Mouse (Mus musculus) liver, embryonic 11.5 days (tissue): ENCODE measurements at regions not wholly inside any gene's neighbourhood (a gene's known extent, or its start where the extent isn't known, plus 50 kb on each side); places are given as distances from the start of the nearest gene placed in this dataset.

Experiments
- ATAC-seq: fragments of 200-750 bp; cut with Nextera tagmentation; replicated peaks from 2 replicates; pipeline ENCODE4 v1.8.0; 2017; ENCODE audit warnings: moderate number of reproducible peaks, mild to moderate bottlenecking, moderate TSS enrichment, moderate library complexity; ENCODE audit not compliant: low FRiP score
- DNase-seq: peaks from one replicate; pipeline ENCODE4 v3.0.0-alpha.2; 2017; ENCODE audit warnings: low spot score
- H3K27ac ChIP-seq: fragments of 300-500 bp; sonication (generic); 2 replicates; pipeline ENCODE4 v1.5.1; 2014; ENCODE audit warnings: mild to moderate bottlenecking, low read depth, low read length, control low read depth
- H3K27me3 ChIP-seq: fragments of 300-500 bp; sonication (generic); replicated peaks from 2 replicates; pipeline ENCODE4 v1.6.1; 2014; ENCODE audit warnings: low read length, mixed read lengths; ENCODE audit not compliant: control insufficient read depth, insufficient read depth
- H3K36me3 ChIP-seq: fragments of 300-500 bp; sonication (generic); 2 replicates; pipeline ENCODE4 v1.6.1; 2014; ENCODE audit warnings: mild to moderate bottlenecking, low read length, moderate library complexity, mixed read lengths; ENCODE audit not compliant: control insufficient read depth, insufficient read depth
- H3K4me1 ChIP-seq: fragments of 300-500 bp; sonication (generic); replicated peaks from 2 replicates; pipeline ENCODE4 v1.6.1; 2014; ENCODE audit warnings: low read length, mixed read lengths; ENCODE audit not compliant: control insufficient read depth, insufficient read depth
- H3K4me2 ChIP-seq: fragments of 300-500 bp; sonication (generic); 2 replicates; pipeline ENCODE4 v1.6.1; 2014; ENCODE audit warnings: mild to moderate bottlenecking, control low read depth, moderate library complexity
- H3K4me3 ChIP-seq: fragments of 300-500 bp; sonication (generic); 2 replicates; pipeline ENCODE4 v1.5.1; 2014; ENCODE audit warnings: low read depth, low read length, control low read depth
- H3K9ac ChIP-seq: fragments of 300-500 bp; sonication (generic); 2 replicates; pipeline ENCODE4 v1.6.1; 2014; ENCODE audit warnings: low read depth, low read length, control low read depth
- H3K9me3 ChIP-seq: fragments of 300-500 bp; sonication (generic); 2 replicates; pipeline ENCODE4 v1.6.1; 2016; ENCODE audit warnings: low read length, inconsistent platforms, mixed read lengths; ENCODE audit not compliant: control insufficient read depth
- WGBS: fragments of 180-500 bp; shearing (Covaris S2); extraction: QIAGEN DNeasy Blood & Tissue Kit; methylation state at CpG from one replicate; pipeline ENCODE4 v1.1.7; 2014; 5-methylcytosine and 5-hydroxymethylcytosine counted together

DNA sequence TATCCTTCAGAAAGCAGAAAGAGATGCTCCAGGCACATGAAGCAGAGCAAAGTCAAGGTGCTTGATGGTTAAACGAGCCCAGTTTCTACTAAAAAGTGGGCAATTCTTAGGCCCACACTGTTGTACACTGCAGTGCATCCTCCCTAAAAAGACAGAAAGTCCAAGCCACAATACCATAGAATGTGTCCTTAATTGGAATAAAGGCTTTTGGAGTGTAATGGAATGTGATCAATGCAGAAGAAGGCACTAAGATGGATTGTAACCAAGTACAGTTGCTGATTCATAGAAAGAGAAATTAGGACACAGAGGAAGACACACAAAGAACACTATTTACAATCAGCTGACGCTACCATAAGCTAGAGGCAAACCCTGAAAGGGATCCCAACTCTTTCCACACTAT, 201.3 kb downstream of the Cpe start:
- no peaks in the 10 kb centered on the region for H3K4me1 ChIP-seq
- no peak for DNase-seq
- H3K27ac ChIP-seq: no peak overlapping the region
- H3K4me2 ChIP-seq: no peak overlapping the region
- H3K9ac ChIP-seq: no peak overlapping the region
- no peak overlapping the region for H3K4me3 ChIP-seq
- no peaks in the 10 kb centered on the region for H3K36me3 ChIP-seq
- no peaks in the 10 kb centered on the region for H3K27me3 ChIP-seq
- 83% methylated on average over 2 of the region's 2 CpGs for WGBS
- no peak for ATAC-seq
- H3K9me3 ChIP-seq: no peaks in the 10 kb centered on the region

DNA sequence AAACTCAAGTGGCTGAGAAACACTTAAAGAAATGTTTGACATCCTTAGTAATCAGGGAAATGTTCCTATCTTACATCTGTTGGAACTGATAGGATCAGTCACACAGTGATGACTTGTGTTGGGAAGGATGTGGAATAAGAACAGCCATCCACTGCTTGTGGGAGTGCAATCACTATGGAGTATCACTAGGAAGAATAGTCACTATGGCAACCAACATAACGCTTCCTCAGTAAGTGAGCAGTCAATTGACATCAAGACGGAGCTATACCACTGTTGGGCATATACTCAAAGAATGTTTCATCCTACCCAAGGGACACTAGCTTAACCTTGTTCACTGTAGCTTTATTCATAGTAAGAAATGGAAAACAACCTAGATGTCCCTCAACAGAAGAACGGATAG, 204.8 kb downstream of the Cpe start:
- H3K9ac ChIP-seq: no peak overlapping the region
- DNase-seq (no peak), ATAC-seq (no peak)
- H3K9me3 ChIP-seq: no peaks in the 10 kb centered on the region
- H3K4me1 ChIP-seq: no peaks in the 10 kb centered on the region
- H3K36me3 ChIP-seq: no peaks in the 10 kb centered on the region
- no peaks in the 10 kb centered on the region for H3K27me3 ChIP-seq
- H3K4me3 ChIP-seq: no peak overlapping the region
- H3K27ac ChIP-seq: no peak overlapping the region
- H3K4me2 ChIP-seq: no peak overlapping the region
- WGBS: 87% methylated on average over 3 of the region's 3 CpGs

DNA sequence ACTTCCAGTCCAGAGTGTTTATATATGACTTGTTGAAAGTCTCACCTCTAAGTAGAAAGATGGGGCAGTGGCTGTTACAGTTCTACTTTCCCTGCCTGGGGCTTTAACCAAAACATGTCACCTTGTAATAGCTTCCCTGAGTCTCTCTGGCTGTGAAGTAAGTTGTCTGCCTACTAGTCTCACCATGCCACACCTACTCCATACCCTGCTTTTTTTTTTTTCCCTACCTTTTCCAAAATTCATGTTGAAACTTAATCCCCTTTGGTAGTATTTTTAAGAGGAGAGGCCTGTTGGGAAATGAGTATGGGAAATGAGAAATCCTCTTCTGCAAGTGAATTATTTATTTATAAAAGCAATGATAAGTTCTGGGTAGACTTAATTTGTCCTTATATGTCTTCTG, 219.6 kb downstream of the Cpe start:
- no peak overlapping the region for H3K4me2 ChIP-seq
- no peaks in the 10 kb centered on the region for H3K36me3 ChIP-seq
- no peak overlapping the region for H3K27ac ChIP-seq
- DNase-seq (no peak), ATAC-seq (no peak)
- no peak overlapping the region for H3K9ac ChIP-seq
- H3K4me1 ChIP-seq: no peaks in the 10 kb centered on the region
- H3K27me3 ChIP-seq: no peaks in the 10 kb centered on the region
- no peak overlapping the region for H3K4me3 ChIP-seq
- H3K9me3 ChIP-seq: no peaks in the 10 kb centered on the region

DNA sequence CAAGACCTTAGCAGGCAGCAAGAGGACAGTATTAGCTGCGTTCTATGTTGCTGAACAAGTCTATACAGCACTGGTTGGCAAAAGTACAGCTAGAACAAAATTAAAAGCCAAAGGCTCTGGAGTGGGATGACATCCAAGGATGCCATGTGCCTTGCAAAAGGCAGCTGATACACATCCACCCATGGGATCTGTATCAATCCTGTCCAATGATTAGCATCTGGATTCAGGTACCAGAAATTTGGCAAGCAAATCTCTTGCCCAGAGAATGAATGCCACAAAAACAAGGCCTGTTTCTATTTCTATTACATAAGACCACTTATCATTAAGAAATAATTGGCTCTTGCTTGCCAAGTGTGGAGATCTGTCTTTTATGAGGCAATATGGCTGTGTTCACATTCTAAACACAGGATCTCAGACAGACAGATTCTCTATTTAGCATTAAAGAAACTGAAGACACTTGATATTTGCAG, 220.0 kb downstream of the Cpe start:
- no peak for DNase-seq
- H3K4me3 ChIP-seq: no peak overlapping the region
- 66% methylated on average over 1 of the region's 1 CpGs for WGBS

DNA sequence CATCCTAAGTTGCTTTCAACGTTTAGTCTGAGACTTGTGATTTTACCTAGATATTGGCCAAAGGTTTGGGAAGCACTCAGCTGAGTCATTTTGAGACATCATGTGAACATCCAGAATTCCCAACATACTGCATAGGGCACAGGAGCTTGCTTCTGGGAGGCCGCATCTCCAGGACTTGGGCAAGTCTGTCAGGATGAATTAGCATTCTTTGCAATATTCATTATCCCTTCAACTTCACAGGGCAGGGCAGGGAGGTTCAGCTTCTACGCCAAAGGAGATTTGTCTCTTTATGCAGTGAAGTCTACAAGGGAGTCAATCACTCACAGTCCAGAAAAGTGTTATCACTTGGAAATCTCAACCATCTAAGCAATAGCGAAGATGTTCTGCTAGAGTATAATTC, 231.7 kb downstream of the Cpe start:
- H3K27me3 ChIP-seq: no peaks in the 10 kb centered on the region
- no peak for DNase-seq
- no peak overlapping the region for H3K4me3 ChIP-seq
- H3K27ac ChIP-seq: no peak overlapping the region
- WGBS: 82% methylated on average over 4 of the region's 4 CpGs
- no peaks in the 10 kb centered on the region for H3K4me1 ChIP-seq
- no peak overlapping the region for H3K9ac ChIP-seq
- H3K4me2 ChIP-seq: no peak overlapping the region
- ATAC-seq: no peak
- no peaks in the 10 kb centered on the region for H3K9me3 ChIP-seq
- no peaks in the 10 kb centered on the region for H3K36me3 ChIP-seq

More for the DNA sequence above, 220.0 kb downstream of the Cpe start:
- no peaks in the 10 kb centered on the region for H3K36me3 ChIP-seq
- H3K4me1 ChIP-seq: no peaks in the 10 kb centered on the region
- ATAC-seq: no peak
- H3K4me2 ChIP-seq: no peak overlapping the region
- H3K27ac ChIP-seq: no peak overlapping the region
- H3K9me3 ChIP-seq: no peaks in the 10 kb centered on the region
- no peaks in the 10 kb centered on the region for H3K27me3 ChIP-seq
- no peak overlapping the region for H3K9ac ChIP-seq

DNA sequence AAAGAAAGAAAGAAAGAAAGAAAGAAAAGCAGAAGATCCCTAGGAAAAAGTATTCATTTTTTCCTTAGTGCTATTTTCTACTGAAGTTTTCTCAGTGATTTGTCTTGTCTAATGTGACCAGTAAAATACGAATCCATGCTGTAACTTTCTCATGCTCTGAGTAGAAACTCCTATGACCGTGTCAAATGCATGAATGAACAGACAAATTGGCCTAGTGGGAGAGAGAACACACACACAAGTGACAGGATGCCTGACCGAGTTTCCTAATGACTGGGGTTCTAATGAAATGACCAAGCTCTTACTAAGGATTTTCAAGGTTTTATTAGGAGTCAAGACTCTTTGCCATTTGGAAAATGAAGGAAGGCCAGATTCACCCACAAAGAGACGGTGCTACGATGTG, 235.9 kb downstream of the Cpe start:
- ATAC-seq (no peak), DNase-seq (no peak)
- Histone ChIP-seq H3K4me2 (no peak overlapping the region), H3K9me3 (no peaks in the 10 kb centered on the region), H3K27ac (no peak overlapping the region), H3K4me1 (no peaks in the 10 kb centered on the region), H3K36me3 (no peaks in the 10 kb centered on the region), H3K27me3 (no peaks in the 10 kb centered on the region), H3K9ac (no peak overlapping the region), H3K4me3 (no peak overlapping the region)
- 74% methylated on average over 5 of the region's 5 CpGs for WGBS

DNA sequence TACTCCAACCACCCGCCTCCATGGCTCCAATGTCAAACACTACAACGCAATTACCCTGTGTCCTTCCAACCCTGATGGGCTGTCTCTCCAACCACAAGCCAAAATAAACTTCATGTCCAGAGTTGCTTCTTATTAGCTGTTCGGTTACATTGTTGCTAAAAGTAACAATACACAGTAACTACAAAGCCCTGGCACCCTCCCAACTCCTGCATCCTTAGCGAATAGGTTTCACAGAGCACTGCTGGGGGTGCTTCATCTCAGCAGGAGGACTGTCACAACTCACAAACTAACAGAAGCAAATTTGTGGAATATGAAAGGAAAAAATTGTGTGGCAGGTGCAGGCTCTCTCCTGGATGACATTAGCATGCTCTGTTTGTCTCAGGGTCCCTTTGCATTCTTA, 238.1 kb downstream of the Cpe start:
- Histone ChIP-seq H3K4me1 (no peaks in the 10 kb centered on the region), H3K4me3 (no peak overlapping the region), H3K9me3 (no peaks in the 10 kb centered on the region), H3K36me3 (no peaks in the 10 kb centered on the region), H3K27me3 (no peaks in the 10 kb centered on the region), H3K9ac (no peak overlapping the region), H3K27ac (no peak overlapping the region), H3K4me2 (no peak overlapping the region)
- 75% methylated on average over 4 of the region's 4 CpGs for WGBS
- DNase-seq: no peak
- no peak for ATAC-seq

DNA sequence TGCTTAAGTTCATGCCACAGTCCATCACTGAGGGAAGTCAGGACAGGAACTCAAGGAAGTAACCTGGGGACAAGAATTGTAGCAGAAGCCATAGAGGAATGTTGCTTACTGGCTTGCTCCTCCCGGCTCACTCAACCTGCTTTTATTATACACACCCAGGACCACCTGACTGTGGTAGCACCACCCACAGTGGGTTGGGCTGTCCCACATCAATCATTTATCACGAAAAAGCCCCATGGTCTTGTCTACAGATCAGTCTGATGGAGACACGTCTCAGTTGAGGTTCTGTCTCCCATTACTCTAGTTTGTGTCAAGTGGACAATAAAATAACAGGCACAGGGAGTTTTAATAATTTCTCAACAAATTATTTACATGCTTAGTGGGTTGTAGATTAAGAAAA, 239.3 kb upstream of the Tll1 start:
- DNase-seq: no peak

DNA sequence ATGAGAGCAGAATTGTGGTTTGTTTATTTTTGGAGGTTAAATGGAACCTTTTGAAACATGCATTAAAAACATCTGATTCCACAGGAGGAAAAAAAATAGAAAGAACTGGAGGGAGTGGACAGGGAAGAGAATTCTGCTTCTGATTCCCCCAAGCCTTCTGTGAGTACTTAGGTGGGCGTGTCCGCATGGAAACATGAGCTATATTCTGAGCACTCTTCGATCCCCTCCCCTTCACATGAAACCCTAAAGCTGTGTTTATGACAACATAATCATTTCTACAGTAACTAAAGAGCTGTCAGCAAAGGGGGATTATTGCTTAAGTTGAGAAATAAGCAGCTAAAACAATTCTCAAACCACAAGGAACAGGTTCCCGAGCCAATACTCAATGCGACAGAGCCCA, 238.4 kb upstream of the Tll1 start:
- Histone ChIP-seq H3K4me2 (no peak overlapping the region), H3K9me3 (no peaks in the 10 kb centered on the region), H3K9ac (no peak overlapping the region), H3K4me3 (no peak overlapping the region), H3K4me1 (no peaks in the 10 kb centered on the region), H3K36me3 (no peaks in the 10 kb centered on the region), H3K27ac (no peak overlapping the region), H3K27me3 (no peaks in the 10 kb centered on the region)
- no peak for ATAC-seq
- no peak for DNase-seq
- 91% methylated on average over 5 of the region's 5 CpGs for WGBS

More for the DNA sequence above, 239.3 kb upstream of the Tll1 start:
- no peaks in the 10 kb centered on the region for H3K9me3 ChIP-seq
- H3K4me2 ChIP-seq: no peak overlapping the region
- H3K27me3 ChIP-seq: no peaks in the 10 kb centered on the region
- ATAC-seq: no peak
- no peak overlapping the region for H3K9ac ChIP-seq
- no peak overlapping the region for H3K4me3 ChIP-seq
- H3K27ac ChIP-seq: no peak overlapping the region
- no peaks in the 10 kb centered on the region for H3K36me3 ChIP-seq
- 82% methylated on average over 3 of the region's 3 CpGs for WGBS
- H3K4me1 ChIP-seq: no peaks in the 10 kb centered on the region
